Mouse (Mus musculus) thymus, adult 2 months (tissue): ENCODE data around the gene Lrig2. TPM values are rescaled to one million over a fixed set of nuclear protein-coding genes. Genes with fewer than 3 reads are reported as not detected.

Experiments used
- DNase-seq: peaks from one replicate; pipeline ENCODE4 v3.0.0; 2021
- H3K27ac ChIP-seq: fragments of 200-500 bp; 2 replicates; pipeline ENCODE4 v1.5.1; 2012; ENCODE audit warnings: low read length, control low read depth; ENCODE audit not compliant: control insufficient read depth, insufficient read depth
- H3K27me3 ChIP-seq: fragments of 200-500 bp; 2 replicates; pipeline ENCODE4 v1.6.1; 2012; ENCODE audit warnings: mild to moderate bottlenecking, low read length, moderate library complexity, mixed read lengths; ENCODE audit not compliant: control insufficient read depth, insufficient read depth
- H3K36me3 ChIP-seq: fragments of 200-500 bp; 2 replicates; pipeline ENCODE4 v1.6.1; 2012; ENCODE audit warnings: mild to moderate bottlenecking, low read length, moderate library complexity; ENCODE audit not compliant: control insufficient read depth, insufficient read depth
- H3K4me1 ChIP-seq: fragments of 200-500 bp; replicated peaks from 2 replicates; pipeline ENCODE4 v1.6.1; 2012; ENCODE audit warnings: low read length; ENCODE audit not compliant: control insufficient read depth, insufficient read depth
- H3K4me3 ChIP-seq: fragments of 200-500 bp; 2 replicates; pipeline ENCODE4 v1.5.1; 2012; ENCODE audit warnings: mild to moderate bottlenecking, low read length, control low read depth, moderate library complexity; ENCODE audit not compliant: control insufficient read depth, insufficient read depth
- CTCF ChIP-seq: fragments of 200-500 bp; IDR thresholded peaks from 2 replicates; pipeline ENCODE4 v1.5.1; 2012; ENCODE audit warnings: mild to moderate bottlenecking, control low read depth, low read length, moderate library complexity, borderline replicate concordance; ENCODE audit not compliant: control insufficient read depth, poor library complexity, insufficient read depth; ENCODE audit errors: extremely low read depth
- POLR2A ChIP-seq: fragments of 200-500 bp; IDR thresholded peaks from 2 replicates; pipeline ENCODE4 v1.6.1; 2012; ENCODE audit warnings: mild to moderate bottlenecking, low read length, control low read depth, moderate library complexity; ENCODE audit not compliant: control insufficient read depth, poor library complexity, insufficient read depth; ENCODE audit errors: extremely low read depth
- WGBS: fragments of 180-500 bp; shearing (Covaris S2); methylation state at CpG from one replicate; pipeline ENCODE4 v1.1.7; 2018; 5-methylcytosine and 5-hydroxymethylcytosine counted together
- polyA plus RNA-seq: library from polyadenylated mRNA; depleted of rRNA; stranded (reverse); fragments of >200 nt; gene quantifications from 2 replicates; pipeline ENCODE4 v1.2.3, GENCODE M21; 2012

The Lrig2 gene
- polyA plus RNA-seq, 1 experiment, result 10.7 TPM

DNA sequence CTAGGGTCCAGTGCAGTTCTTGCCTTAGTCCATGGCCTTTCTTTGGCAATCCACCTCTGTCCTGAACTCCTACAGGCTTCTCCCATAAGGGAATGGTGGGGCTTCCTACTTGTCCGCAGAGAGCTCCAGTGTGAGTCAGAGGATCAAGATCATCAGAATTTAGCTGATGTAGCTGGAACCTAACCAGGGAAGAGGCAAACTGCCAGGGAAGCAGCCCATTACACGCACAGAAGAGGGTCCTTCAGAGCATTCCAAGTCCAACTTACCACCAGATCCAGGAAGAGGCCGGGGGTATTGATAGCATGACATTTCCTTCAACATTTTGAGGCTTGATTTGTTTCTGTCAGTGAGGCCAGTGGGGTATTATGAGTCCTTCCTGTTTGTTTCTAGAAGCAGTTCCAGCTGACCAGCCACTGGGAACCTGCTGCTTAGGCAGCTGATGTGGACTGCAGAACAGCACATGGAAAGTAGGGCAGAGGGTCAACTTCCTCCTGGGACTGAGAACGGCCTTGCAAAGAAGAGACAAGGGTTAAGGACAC, 11.7 kb upstream of the Lrig2 start:
- Histone ChIP-seq H3K36me3 (no peaks in the 10 kb centered on the region), H3K27ac (no peak overlapping the region), H3K27me3 (no peaks in the 10 kb centered on the region), H3K4me1 (peaks cover 2% of the 10 kb centered on the region; the same call in 1 of the 2 replicates), H3K4me3 (no peak overlapping the region)
- WGBS, result 78% methylated on average over 4 of the region's 4 CpGs
- TF ChIP-seq CTCF, result no peak
- TF ChIP-seq POLR2A, result no peak
- no peak for DNase-seq

DNA sequence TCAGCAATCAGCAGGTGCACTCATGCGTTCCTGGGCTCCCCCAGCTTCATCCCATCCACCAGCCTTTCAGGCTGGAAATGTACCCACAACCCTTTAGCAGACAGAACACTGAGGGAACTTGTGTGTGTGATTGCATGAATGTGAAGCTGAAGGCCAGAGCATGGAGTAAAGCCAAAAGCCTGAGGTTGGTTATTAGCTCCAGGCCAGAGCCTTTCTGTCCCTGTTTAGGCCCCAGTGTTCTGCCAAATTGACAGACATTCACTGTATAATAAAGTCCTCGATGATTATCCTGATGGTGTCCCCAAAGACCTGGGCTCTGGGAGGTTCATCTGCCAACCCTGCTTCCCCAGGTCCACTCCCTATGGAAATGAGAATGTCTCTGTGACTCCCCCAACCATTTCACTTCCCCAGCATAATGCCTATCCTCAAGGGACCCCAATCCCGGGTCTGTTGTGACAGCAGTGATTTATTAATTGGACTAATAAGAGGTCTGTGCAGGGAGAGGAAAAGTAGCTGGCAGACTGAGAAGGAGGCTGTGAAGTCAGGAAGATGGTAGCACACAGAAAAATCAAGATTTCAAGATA, 9.7 kb upstream of the Lrig2 start:
- Histone ChIP-seq H3K4me1 (peaks cover 2% of the 10 kb centered on the region; the same call in 1 of the 2 replicates), H3K36me3 (no peaks in the 10 kb centered on the region), H3K4me3 (no peak overlapping the region), H3K27me3 (no peaks in the 10 kb centered on the region), H3K27ac (no peak overlapping the region)
- 84% methylated on average over 3 of the region's 3 CpGs for WGBS
- DNase-seq, result no peak
- TF ChIP-seq POLR2A (no peak), CTCF (no peak)

DNA sequence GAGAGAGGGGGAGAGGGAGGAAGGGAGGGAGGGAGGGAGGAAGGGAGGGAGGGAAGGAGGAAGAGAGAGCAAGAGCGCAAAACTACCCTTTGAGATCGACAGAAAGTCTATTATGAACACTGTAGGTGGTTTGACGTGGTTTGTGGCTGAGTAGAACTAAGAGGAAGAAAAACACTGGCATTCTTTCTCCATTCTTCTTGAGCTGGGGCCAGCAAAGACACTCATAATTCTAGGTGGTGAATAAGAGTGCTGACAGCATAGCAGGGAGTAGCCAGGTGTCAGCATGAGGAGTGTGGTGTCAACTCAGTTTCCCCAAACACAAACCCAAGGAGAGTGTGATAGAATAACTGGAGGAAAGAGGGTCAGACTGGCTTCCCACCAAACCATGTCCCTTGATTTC, 8.8 kb upstream of the Lrig2 start:
- no peak overlapping the region for H3K4me3 ChIP-seq

DNA sequence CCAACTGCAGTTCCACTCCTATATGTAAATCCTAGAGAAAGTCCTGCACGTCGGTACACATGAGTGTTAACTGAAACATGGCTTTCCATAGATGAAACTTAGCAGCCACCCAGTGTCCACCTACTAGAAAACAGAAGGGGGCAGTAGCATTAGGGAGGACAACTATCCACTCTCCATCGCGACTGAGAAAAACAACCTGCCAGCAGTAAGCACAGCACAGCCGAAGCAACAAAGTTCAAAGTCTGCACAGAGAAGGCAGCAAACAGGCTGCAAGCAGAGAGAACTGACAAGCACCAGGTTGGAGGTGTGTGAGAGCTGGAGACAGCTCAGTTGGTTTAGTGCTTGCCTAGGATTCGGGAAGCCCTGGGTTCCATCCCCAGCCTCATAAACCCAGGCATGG, 7.2 kb upstream of the Lrig2 start:
- peaks cover 2% of the 10 kb centered on the region; the same call in 1 of the 2 replicates for H3K4me1 ChIP-seq
- no peak for TF ChIP-seq CTCF
- no peak overlapping the region for H3K27ac ChIP-seq
- H3K36me3 ChIP-seq, result no peaks in the 10 kb centered on the region
- H3K27me3 ChIP-seq, result no peaks in the 10 kb centered on the region
- DNase-seq, result no peak
- no peak overlapping the region for H3K4me3 ChIP-seq
- 91% methylated on average over 6 of the region's 6 CpGs for WGBS

More for the DNA sequence above, 8.8 kb upstream of the Lrig2 start:
- 10% methylated on average over 3 of the region's 3 CpGs for WGBS
- Histone ChIP-seq H3K4me1 (peaks cover 2% of the 10 kb centered on the region; the same call in 1 of the 2 replicates), H3K27me3 (no peaks in the 10 kb centered on the region), H3K36me3 (no peaks in the 10 kb centered on the region), H3K27ac (no peak overlapping the region)
- DNase-seq, result no peak
- TF ChIP-seq CTCF (no peak), POLR2A (no peak)

DNA sequence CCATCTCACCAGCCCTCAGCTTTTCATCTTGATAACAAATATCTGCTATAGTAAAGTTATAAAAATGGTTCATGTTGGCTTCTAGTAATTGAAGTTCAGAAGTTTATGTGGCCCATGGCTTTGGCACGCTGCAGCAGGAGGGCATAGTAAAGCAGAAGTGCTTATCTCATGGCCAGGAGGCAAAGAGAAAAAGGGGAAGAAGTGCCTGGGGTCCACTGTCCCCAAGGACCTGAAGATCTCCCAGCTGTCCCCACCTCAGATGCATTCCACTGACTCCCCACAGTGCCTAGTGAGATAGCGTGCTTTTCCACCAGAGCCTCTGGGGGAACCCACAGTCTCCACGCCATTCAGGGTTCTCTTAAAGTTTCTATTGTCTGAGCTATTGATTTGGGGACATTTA, 6.7 kb upstream of the Lrig2 start:
- Histone ChIP-seq H3K36me3 (no peaks in the 10 kb centered on the region), H3K4me1 (peaks cover 2% of the 10 kb centered on the region; the same call in 1 of the 2 replicates), H3K27me3 (no peaks in the 10 kb centered on the region), H3K4me3 (no peak overlapping the region), H3K27ac (no peak overlapping the region)
- WGBS, result 77% methylated on average over 3 of the region's 3 CpGs
- TF ChIP-seq POLR2A, result no peak
- TF ChIP-seq CTCF, result no peak
- DNase-seq, result no peak

DNA sequence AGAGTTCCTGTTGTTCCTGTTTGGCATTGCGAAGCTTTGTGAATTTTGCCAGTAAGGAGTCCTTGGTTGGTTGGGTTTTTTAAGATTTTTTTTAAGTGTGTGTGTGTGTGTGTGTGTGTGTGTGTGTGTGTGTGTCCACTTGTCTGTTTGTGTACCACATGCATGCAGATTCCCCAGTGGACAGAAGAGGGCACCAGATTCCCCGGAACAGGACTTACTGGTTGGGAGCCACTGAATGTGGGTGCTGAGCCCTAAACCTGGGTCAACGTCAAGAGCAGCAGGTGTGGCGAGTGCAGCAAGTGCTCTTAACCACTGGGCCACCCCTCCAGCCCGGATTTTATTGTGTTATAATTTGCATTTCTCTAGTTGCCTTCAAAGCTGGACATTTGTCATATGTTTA, 5.4 kb upstream of the Lrig2 start:
- Histone ChIP-seq H3K4me1 (peaks cover 6% of the 10 kb centered on the region), H3K4me3 (no peak overlapping the region), H3K36me3 (no peaks in the 10 kb centered on the region), H3K27me3 (no peaks in the 10 kb centered on the region), H3K27ac (no peak overlapping the region)
- no peak for DNase-seq
- TF ChIP-seq POLR2A, result no peak
- TF ChIP-seq CTCF, result no peak
- WGBS, result 96% methylated on average over 5 of the region's 5 CpGs

DNA sequence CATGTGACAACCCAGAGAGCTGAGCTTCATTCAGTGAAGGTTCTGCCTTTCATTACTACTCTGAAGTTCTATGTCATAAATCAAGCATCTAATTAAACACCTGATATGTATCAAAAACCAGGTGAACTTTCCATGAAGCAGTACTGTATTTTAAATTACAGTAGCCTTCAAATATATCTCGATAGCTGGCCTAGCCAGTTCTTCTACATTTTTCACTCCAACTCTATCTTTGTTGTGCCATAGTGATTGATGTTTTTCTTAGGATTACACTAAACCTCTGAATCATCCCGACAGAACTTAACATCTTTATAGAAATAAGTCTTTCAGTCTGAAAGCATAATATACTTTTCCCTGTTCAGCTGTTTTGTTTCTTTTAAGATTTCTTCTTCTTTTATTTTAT, 2.8 kb upstream of the Lrig2 start:
- peaks cover 4% of the 10 kb centered on the region for H3K4me1 ChIP-seq
- no peak for DNase-seq
- 91% methylated on average over 2 of the region's 2 CpGs for WGBS

More for the DNA sequence above, 2.8 kb upstream of the Lrig2 start:
- TF ChIP-seq POLR2A (no peak), CTCF (no peak)
- Histone ChIP-seq H3K27me3 (no peaks in the 10 kb centered on the region), H3K27ac (no peak overlapping the region), H3K36me3 (no peaks in the 10 kb centered on the region), H3K4me3 (no peak overlapping the region)
